Mouse (Mus musculus) lung, embryonic 14.5 days (tissue): ENCODE measurements at regions not wholly inside any gene's neighbourhood (a gene's known extent, or its start where the extent isn't known, plus 50 kb on each side); places are given as distances from the start of the nearest gene placed in this dataset.

Experiments used
- ATAC-seq: fragments of 200-750 bp; cut with Nextera tagmentation; 2 replicates; pipeline ENCODE4 v1.8.0; 2017; ENCODE audit warnings: mild to moderate bottlenecking, moderate TSS enrichment, moderate library complexity; ENCODE audit not compliant: insufficient read depth
- DNase-seq: peaks from one replicate; pipeline ENCODE4 v3.0.0-alpha.2; 2015
- H3K27ac ChIP-seq: fragments of 300-500 bp; sonication (generic); 2 replicates; pipeline ENCODE4 v1.5.1; 2014; ENCODE audit warnings: low read depth, mild to moderate bottlenecking, moderate library complexity
- H3K27me3 ChIP-seq: fragments of 300-500 bp; sonication (generic); 2 replicates; pipeline ENCODE4 v1.6.1; 2014; ENCODE audit warnings: low read length, control low read depth; ENCODE audit not compliant: insufficient read depth
- H3K36me3 ChIP-seq: fragments of 300-500 bp; sonication (generic); 2 replicates; pipeline ENCODE4 v1.6.1; 2014; ENCODE audit warnings: control low read depth; ENCODE audit not compliant: insufficient read depth
- H3K4me1 ChIP-seq: fragments of 300-500 bp; sonication (generic); 2 replicates; pipeline ENCODE4 v1.6.1; 2014; ENCODE audit warnings: antibody characterized with exemption, control low read depth; ENCODE audit not compliant: insufficient read depth
- H3K4me2 ChIP-seq: fragments of 300-500 bp; sonication (generic); 2 replicates; pipeline ENCODE4 v1.6.1; 2014; ENCODE audit warnings: mild to moderate bottlenecking
- H3K4me3 ChIP-seq: fragments of 300-500 bp; sonication (generic); 2 replicates; pipeline ENCODE4 v1.5.1; 2014; ENCODE audit warnings: low read depth, low read length
- H3K9ac ChIP-seq: fragments of 300-500 bp; sonication (generic); 2 replicates; pipeline ENCODE4 v1.6.1; 2014
- H3K9me3 ChIP-seq: fragments of 300-500 bp; sonication (generic); 2 replicates; pipeline ENCODE4 v1.6.1; 2016; ENCODE audit warnings: low read depth, low read length, control low read depth
- CTCF ChIP-seq: IDR thresholded peaks from 2 replicates; pipeline ENCODE4 v1.5.1; 2016; ENCODE audit warnings: antibody characterized with exemption, low read depth
- whole genome bisulfite sequencing: fragments of 180-500 bp; shearing (Covaris S2); extraction: QIAGEN DNeasy Blood & Tissue Kit; methylation state at CpG from one replicate; pipeline ENCODE4 v1.1.7; 2014; 5-methylcytosine and 5-hydroxymethylcytosine counted together

DNA sequence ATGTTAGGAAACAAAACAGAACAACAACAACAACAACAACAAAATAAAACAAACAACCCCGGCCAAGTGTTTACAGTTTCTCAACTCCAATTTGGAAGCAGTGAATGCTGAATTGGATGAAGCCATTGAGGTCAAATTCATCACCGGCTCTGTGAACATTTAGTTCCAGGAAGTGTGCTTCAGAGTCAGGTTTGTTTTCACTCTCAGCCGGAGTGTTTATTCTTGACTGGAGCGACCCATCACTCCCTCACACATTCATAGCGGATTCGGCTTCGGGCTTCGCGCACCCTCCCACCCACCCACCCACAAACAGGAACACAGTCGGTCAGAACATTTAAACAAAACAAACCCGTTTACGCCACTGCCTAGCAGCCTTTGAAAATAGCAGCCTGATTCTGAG, 324.0 kb downstream of the Mtx2 start:
- TF ChIP-seq CTCF: no peak
- Histone ChIP-seq H3K27me3 (peaks cover 13% of the 10 kb centered on the region), H3K36me3 (no peaks in the 10 kb centered on the region), H3K4me3 (no peak overlapping the region), H3K9me3 (no peaks in the 10 kb centered on the region), H3K4me2 (peak overlapping the region; percentile 54), H3K9ac (no peak overlapping the region), H3K4me1 (no peaks in the 10 kb centered on the region), H3K27ac (no peak overlapping the region)
- DNase-seq (peak; percentile 58), ATAC-seq (no peak)
- 6% methylated on average over 12 of the region's 12 CpGs for WGBS

DNA sequence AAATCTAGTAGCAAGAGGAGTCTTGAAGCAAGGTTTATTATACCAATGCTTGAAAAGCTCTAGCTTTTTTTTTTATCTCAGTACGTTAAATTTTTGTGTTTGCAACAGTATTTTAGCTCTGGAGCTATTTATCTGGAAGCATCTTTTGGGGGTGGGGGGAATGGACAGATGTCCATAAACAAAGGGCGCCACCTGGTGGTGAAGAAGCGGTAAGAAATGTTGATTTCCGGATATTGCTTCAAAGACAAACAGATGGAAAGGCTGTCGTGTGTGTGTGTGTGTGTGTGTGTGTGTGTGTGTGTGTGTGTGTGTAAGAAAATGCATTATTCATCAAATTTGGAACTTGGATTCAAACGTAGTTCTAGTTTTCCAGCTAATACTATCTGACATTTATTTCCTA, 325.4 kb downstream of the Mtx2 start:
- no peak overlapping the region for H3K4me2 ChIP-seq
- H3K36me3 ChIP-seq: no peaks in the 10 kb centered on the region
- H3K4me3 ChIP-seq: no peak overlapping the region
- no peak for ATAC-seq
- WGBS: 2% methylated on average over 6 of the region's 6 CpGs
- no peaks in the 10 kb centered on the region for H3K4me1 ChIP-seq
- TF ChIP-seq CTCF: peak; percentile 78
- no peak overlapping the region for H3K9ac ChIP-seq
- DNase-seq: peak; percentile 83
- no peak overlapping the region for H3K27ac ChIP-seq
- peaks cover 13% of the 10 kb centered on the region; the same call in 1 of the 2 replicates for H3K27me3 ChIP-seq
- H3K9me3 ChIP-seq: no peaks in the 10 kb centered on the region

GRCm38 (mm10) chr2:75151519-75151918, 325.9 kb downstream of the Mtx2 start:
- TF ChIP-seq CTCF: no peak
- Histone ChIP-seq H3K27me3 (peaks cover 13% of the 10 kb centered on the region; the same call in 1 of the 2 replicates), H3K27ac (no peak overlapping the region), H3K4me2 (no peak overlapping the region), H3K9ac (no peak overlapping the region), H3K4me3 (no peak overlapping the region), H3K4me1 (no peaks in the 10 kb centered on the region), H3K36me3 (no peaks in the 10 kb centered on the region), H3K9me3 (no peaks in the 10 kb centered on the region)
- no peak for ATAC-seq
- DNase-seq: no peak
- WGBS: 82% methylated on average over 8 of the region's 8 CpGs

DNA sequence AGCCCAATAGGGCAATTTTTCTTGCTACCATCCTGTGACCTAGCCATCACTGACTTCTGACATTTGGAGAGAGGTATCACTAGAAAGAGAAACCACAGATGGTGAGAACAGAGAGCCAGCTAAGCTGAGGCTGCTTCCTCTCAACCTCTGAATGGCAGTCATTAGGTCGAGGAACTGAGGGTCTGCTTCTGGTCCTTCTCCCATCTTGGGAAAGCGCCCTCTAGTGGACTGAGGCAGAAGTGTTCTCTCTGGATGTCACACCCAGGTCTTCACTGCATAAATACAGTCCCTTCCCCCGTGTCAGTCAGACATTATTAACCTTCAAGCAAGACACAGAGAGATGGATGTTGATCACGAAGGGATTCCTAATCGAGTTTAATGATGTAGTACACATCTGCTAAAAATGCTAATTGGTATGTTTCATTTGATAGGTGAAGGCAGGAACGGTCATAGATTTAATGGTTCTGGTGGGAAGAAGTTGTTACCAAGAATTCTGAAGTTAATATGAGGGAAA, 326.9 kb downstream of the Mtx2 start:
- no peak overlapping the region for H3K4me3 ChIP-seq
- H3K4me2 ChIP-seq: no peak overlapping the region
- peak; percentile 77 for TF ChIP-seq CTCF
- no peaks in the 10 kb centered on the region for H3K9me3 ChIP-seq
- H3K27me3 ChIP-seq: peaks cover 9% of the 10 kb centered on the region; the same call in 1 of the 2 replicates
- no peak overlapping the region for H3K9ac ChIP-seq
- H3K27ac ChIP-seq: no peak overlapping the region
- ATAC-seq (no peak), DNase-seq (peak; percentile 63)
- H3K4me1 ChIP-seq: no peaks in the 10 kb centered on the region
- no peaks in the 10 kb centered on the region for H3K36me3 ChIP-seq
- 30% methylated on average over 6 of the region's 6 CpGs for WGBS

DNA sequence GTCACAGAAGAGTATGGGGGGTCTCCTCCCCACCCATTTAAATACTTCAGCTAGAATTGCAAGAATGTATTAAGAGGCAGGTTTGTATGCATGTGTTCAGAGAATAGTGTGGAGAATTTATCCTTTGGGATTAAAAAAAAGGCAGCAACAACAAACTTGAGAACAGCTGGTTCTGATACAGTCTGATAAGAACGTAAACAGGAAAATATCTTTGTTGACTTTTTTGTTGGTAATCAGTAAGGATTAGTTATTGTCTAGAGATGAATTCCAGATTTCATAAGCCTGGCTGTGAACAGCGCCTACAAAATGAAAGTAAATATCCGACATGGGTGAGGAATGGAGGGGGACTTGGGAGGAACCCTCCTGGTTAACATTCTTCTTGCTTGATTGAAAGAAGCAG, 328.8 kb downstream of the Mtx2 start:
- H3K27me3 ChIP-seq: peaks cover 4% of the 10 kb centered on the region; the same call in 1 of the 2 replicates
- TF ChIP-seq CTCF: no peak
- H3K4me2 ChIP-seq: 0 out of 2 replicates have a peak overlapping the region, but pooled peaks have one; percentile 7
- H3K36me3 ChIP-seq: no peaks in the 10 kb centered on the region
- no peak overlapping the region for H3K27ac ChIP-seq
- H3K4me3 ChIP-seq: no peak overlapping the region
- no peaks in the 10 kb centered on the region for H3K4me1 ChIP-seq
- H3K9ac ChIP-seq: no peak overlapping the region
- ATAC-seq: no peak
- DNase-seq: no peak
- H3K9me3 ChIP-seq: no peaks in the 10 kb centered on the region
- WGBS: 51% methylated on average over 3 of the region's 3 CpGs

DNA sequence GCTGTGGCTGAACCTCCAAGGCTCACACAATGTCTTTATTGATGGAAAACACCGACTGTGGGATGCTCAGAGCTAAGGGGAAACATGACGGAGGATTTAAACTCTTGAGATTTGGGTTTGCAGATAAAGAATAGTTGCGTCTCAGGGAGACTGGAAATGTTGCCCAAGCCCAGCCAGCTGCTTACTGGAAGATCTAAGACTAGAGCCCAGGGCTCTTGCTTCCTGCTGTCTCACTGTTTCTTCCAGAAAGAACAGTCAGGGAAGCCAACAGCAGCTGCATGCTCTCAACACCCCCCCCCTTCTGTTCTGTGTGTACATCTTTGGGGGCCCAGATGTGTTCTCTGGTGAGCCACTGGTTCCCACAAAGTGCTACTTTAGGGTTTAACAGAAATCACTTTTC, 333.0 kb downstream of the Mtx2 start:
- ATAC-seq (no peak; the same call in 1 of the 2 replicates), DNase-seq (peak; percentile 64)
- WGBS: 43% methylated on average over 3 of the region's 3 CpGs
- Histone ChIP-seq H3K9me3 (no peaks in the 10 kb centered on the region), H3K9ac (no peak overlapping the region), H3K27me3 (no peaks in the 10 kb centered on the region), H3K4me2 (no peak overlapping the region), H3K27ac (no peak overlapping the region), H3K4me1 (no peaks in the 10 kb centered on the region), H3K4me3 (no peak overlapping the region), H3K36me3 (no peaks in the 10 kb centered on the region)
- TF ChIP-seq CTCF: no peak

- H3K9ac ChIP-seq: no peak overlapping the region
- no peak overlapping the region for H3K4me2 ChIP-seq
- no peak for DNase-seq
- H3K9me3 ChIP-seq: no peaks in the 10 kb centered on the region
- no peak for TF ChIP-seq CTCF
- H3K27me3 ChIP-seq: no peaks in the 10 kb centered on the region
- ATAC-seq: no peak
- H3K27ac ChIP-seq: no peak overlapping the region
- 87% methylated on average over 14 of the region's 14 CpGs for WGBS
- H3K4me3 ChIP-seq: no peak overlapping the region
- no peaks in the 10 kb centered on the region for H3K4me1 ChIP-seq
- H3K36me3 ChIP-seq: no peaks in the 10 kb centered on the region
These were observed 335.5 kb downstream of the Mtx2 start for GRCm38 (mm10) chr2:75161075-75161474.

DNA sequence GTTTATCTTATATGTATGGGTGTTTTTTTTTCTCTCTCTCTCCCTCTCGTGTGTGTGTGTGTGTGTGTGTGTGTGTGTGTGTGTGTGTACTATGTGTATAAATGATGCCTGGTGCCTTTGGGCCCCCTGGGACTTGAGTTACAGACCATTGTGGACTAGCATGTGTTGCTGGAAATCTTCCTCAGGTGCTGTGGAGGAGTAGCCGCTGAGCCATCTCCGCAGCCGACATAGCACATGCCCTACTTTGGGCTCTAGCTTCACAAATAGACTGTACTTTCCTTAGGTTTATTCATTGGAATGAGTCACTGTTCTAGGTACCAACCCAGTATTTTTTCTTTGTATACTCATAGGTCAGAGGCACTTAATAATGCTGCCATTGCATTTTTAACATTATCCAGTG, 339.4 kb downstream of the Mtx2 start:
- Histone ChIP-seq H3K4me2 (no peak overlapping the region), H3K4me1 (no peaks in the 10 kb centered on the region), H3K27me3 (no peaks in the 10 kb centered on the region), H3K9me3 (no peaks in the 10 kb centered on the region), H3K4me3 (no peak overlapping the region), H3K36me3 (no peaks in the 10 kb centered on the region), H3K9ac (no peak overlapping the region), H3K27ac (no peak overlapping the region)
- ATAC-seq: no peak
- WGBS: 82% methylated on average over 4 of the region's 4 CpGs
- no peak for TF ChIP-seq CTCF
- no peak for DNase-seq
